Mouse (Mus musculus): Measurements from ENCODE around the gene Wee2.

DNA sequence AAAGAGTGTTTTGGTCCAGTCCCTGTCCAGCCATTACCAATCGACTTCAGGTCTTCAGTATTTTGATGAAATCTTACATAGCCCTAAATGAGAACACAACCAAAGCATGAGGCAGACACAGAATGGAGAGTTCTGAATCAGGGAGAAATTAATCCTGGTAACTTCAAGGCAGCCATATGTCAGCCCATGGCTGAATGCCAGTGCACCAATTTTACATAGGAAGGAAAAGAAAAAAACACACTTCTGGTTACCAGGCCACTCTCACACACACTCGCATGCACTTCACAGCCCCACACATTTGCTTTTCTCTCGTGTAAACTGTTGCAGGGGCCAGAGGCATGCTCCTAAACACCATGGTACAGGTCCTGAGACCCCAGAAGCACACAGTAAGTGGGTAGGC is 8.0 kb upstream of the Wee2 start:
- TF ChIP-seq GATA1 (IDR thresholded peaks at IDR 0.05; ENCODE audit: borderline replicate concordance, low read length) (no peak), FLI1 (IDR thresholded peaks at IDR 0.05; ENCODE audit: low read length) (no peak)
